ENCODE assay signal across 8 mouse cellular contexts in genomic region chr11:48871201-48871772, GRCm38 (mm10). TPM values are rescaled to one million over a fixed set of nuclear protein-coding genes. Genes with fewer than 3 reads are reported as not detected.
DNase-seq lines count a peak whose midpoint lies in the region; ATAC-seq and TF ChIP-seq lines count a peak whose summit lies in the region.

Gene Irgm1 (minus strand): TSS chr11:48871683.

- peak within 1 kb of the TSS; percentile 79 for H3K4me2 ChIP-seq in intestine, embryonic 16.5 days (ENCODE audit: low read depth, low read length)
- peak within 1 kb of the TSS; percentile 97 for H3K4me2 ChIP-seq in liver, embryonic 14.5 days (ENCODE audit: low read depth)

- peak; percentile 56 for TF ChIP-seq CTCF in liver, embryonic 14.5 days (IDR thresholded peaks at IDR 0.05; ENCODE audit: low read depth)

- peak; percentile 25; the same call in 1 of the 2 replicates for TF ChIP-seq EP300 in liver, embryonic 14.5 days (IDR thresholded peaks at IDR 0.05; ENCODE audit: low read depth)

- peak within 1 kb of the TSS; percentile 70 for H3K9ac ChIP-seq in intestine, embryonic 16.5 days (ENCODE audit: low read depth, low read length)
- peak within 1 kb of the TSS; percentile 94 for H3K9ac ChIP-seq in liver, embryonic 14.5 days (replicated peaks)

- H3K36me3 ChIP-seq in intestine, embryonic 16.5 days (ENCODE audit: control insufficient read depth, insufficient read depth, low read length), result peaks cover 6% of the 10 kb centered on the region
- H3K36me3 ChIP-seq in liver, embryonic 14.5 days (replicated peaks; ENCODE audit: control insufficient read depth, insufficient read depth, low read depth), result peaks cover 4% of the 10 kb centered on the region

- peaks cover 19% of the 10 kb centered on the region for H3K4me1 ChIP-seq in intestine, embryonic 16.5 days (ENCODE audit: control insufficient read depth, insufficient read depth, low read length)
- H3K4me1 ChIP-seq in liver, embryonic 14.5 days (replicated peaks; ENCODE audit: control insufficient read depth in 2 of 2, insufficient read depth in 2 of 2, low read length in 1 of 2), result peaks cover 27 to 49% of the 10 kb centered on the region in 2 experiments

- peak within 1 kb of the TSS; percentile 88 for H3K27ac ChIP-seq in intestine, embryonic 16.5 days (ENCODE audit: low read length)
- peak within 1 kb of the TSS; percentile 72 for H3K27ac ChIP-seq in liver, embryonic 14.5 days

- WGBS in intestine, embryonic 16.5 days, result under 1% methylated on average over 19 of the region's 19 CpGs
- under 1% methylated on average over 19 of the region's 19 CpGs for WGBS in liver, embryonic 14.5 days (ENCODE audit: insufficient replicate concordance)

- H3K27me3 ChIP-seq in intestine, embryonic 16.5 days (replicated peaks; ENCODE audit: control insufficient read depth, insufficient read depth, low read length), result no peaks in the 10 kb centered on the region
- H3K27me3 ChIP-seq in liver, embryonic 14.5 days (ENCODE audit: control insufficient read depth, insufficient read depth, low read length), result no peaks in the 10 kb centered on the region

- DNase-seq in 416B (ENCODE audit: low read depth), result peak; percentile 92
- DNase-seq in T-cell, adult 2 months (ENCODE audit: low spot score), result peak; percentile 76
- peak; percentile 60 for DNase-seq in embryo, embryonic 11 days
- peak in 1 of 3 experiments; percentile 75 for DNase-seq in liver, embryonic 14.5 days (ENCODE audit: low read depth in 3 of 3, low spot score in 3 of 3)
- DNase-seq in natural killer cell, adult 2 months (ENCODE audit: low spot score in 2 of 2), result peak; percentile 71 to 76
- peak; percentile 79 for DNase-seq in thymus, postnatal 0 days (ENCODE audit: low spot score)

- ATAC-seq in granulocyte monocyte progenitor cell, adult 5-6 weeks (replicated peaks; ENCODE audit: poor library complexity, severe bottlenecking), result peak; percentile 66
- ATAC-seq in intestine, embryonic 16.5 days, result peak; percentile 22
- peak; percentile 47 for ATAC-seq in liver, embryonic 14.5 days (ENCODE audit: insufficient read depth)

- H3K4me3 ChIP-seq in intestine, embryonic 16.5 days (ENCODE audit: low read length), result peak within 1 kb of the TSS; percentile 47
- H3K4me3 ChIP-seq in liver, embryonic 14.5 days (ENCODE audit: insufficient read depth in 1 of 2, low read depth in 2 of 2, low read length in 2 of 2), result peak within 1 kb of the TSS; percentile 73 to 75

- no peaks in the 10 kb centered on the region for H3K9me3 ChIP-seq in intestine, embryonic 16.5 days (ENCODE audit: control insufficient read depth, low read length)
- no peaks in the 10 kb centered on the region for H3K9me3 ChIP-seq in liver, embryonic 14.5 days (ENCODE audit: control insufficient read depth, low read length)

RNA-seq across cellular contexts. Expression of gene Irgm1, which starts in this region (rescaled TPM):
- 27.7 and 45.0 TPM in 2 replicates for total RNA-seq in granulocyte monocyte progenitor cell, adult 5-6 weeks (2014; fragmentation: Nextera tagmentation)
- total RNA-seq in granulocyte monocyte progenitor cell, adult 5-6 weeks (2017), result 22.1 and 23.6 TPM in 2 replicates
- 15.6 and 15.8 TPM in 2 replicates for polyA plus RNA-seq in intestine, embryonic 16.5 days (2015; fragmentation: Nextera tagmentation; extraction: Ambion mirVana)
- 7.6 and 10.4 TPM in 2 replicates for polyA plus RNA-seq in liver, embryonic 14.5 days (2012; rRNA removed)
- 15.1 and 16.6 TPM in 2 replicates for polyA plus RNA-seq in liver, embryonic 14.5 days (2014; fragmentation: Nextera tagmentation; extraction: Ambion mirVana)
- polyA plus RNA-seq in thymus, postnatal 0 days (2015; fragmentation: Nextera tagmentation; extraction: Ambion mirVana), result 57.1 and 61.0 TPM in 2 replicates
